Mouse (Mus musculus): ENCODE data around the gene Dner. TPM values are rescaled to one million over a fixed set of nuclear protein-coding genes. Genes with fewer than 3 reads are reported as not detected.

The Dner gene
- total and polyA plus RNA-seq, 3 experiments: 0.05 to 0.43 (median 0.23) TPM

GRCm38 (mm10) chr1:84362709-84363617, 333.1 kb downstream of the Dner start:
- DNase-seq: no peak
- WGBS: 70% methylated on average over 7 of the region's 7 CpGs
- Histone ChIP-seq H3K4me1 (ENCODE audit: control insufficient read depth, insufficient read depth, low read length) (peaks cover 7% of the 10 kb centered on the region), H3K79me2 (replicated peaks; ENCODE audit: control insufficient read depth, insufficient read depth, low read length) (no peaks in the 10 kb centered on the region), H3K4me3 (no peak overlapping the region), H3K36me3 (ENCODE audit: control insufficient read depth, insufficient read depth, low read length) (no peaks in the 10 kb centered on the region), H3K27me3 (ENCODE audit: control insufficient read depth, insufficient read depth, low read length) (no peaks in the 10 kb centered on the region), H3K9ac (ENCODE audit: low read depth, low read length) (no peak overlapping the region), H3K27ac (no peak overlapping the region; the same call in 1 of the 2 replicates)
- TF ChIP-seq EP300 (IDR thresholded peaks at IDR 0.05; ENCODE audit: insufficient read depth, low read depth, low read length) (no peak), CTCF (IDR thresholded peaks at IDR 0.05) (no peak), POLR2A (IDR thresholded peaks at IDR 0.05; ENCODE audit: insufficient read depth, low read depth, low read length) (no peak)
- intact Hi-C loops (cut with DNase I): no loop called here

GRCm38 (mm10) chr1:84362209-84362608, 333.8 kb downstream of the Dner start:
- Histone ChIP-seq H3K4me3 (no peak overlapping the region), H3K4me1 (ENCODE audit: control insufficient read depth, insufficient read depth, low read length) (peaks cover 7% of the 10 kb centered on the region), H3K27me3 (ENCODE audit: control insufficient read depth, insufficient read depth, low read length) (no peaks in the 10 kb centered on the region), H3K79me2 (replicated peaks; ENCODE audit: control insufficient read depth, insufficient read depth, low read length) (no peaks in the 10 kb centered on the region), H3K36me3 (ENCODE audit: control insufficient read depth, insufficient read depth, low read length) (no peaks in the 10 kb centered on the region), H3K27ac (no peak overlapping the region; the same call in 1 of the 2 replicates), H3K9ac (ENCODE audit: low read depth, low read length) (no peak overlapping the region)
- DNase-seq: no peak
- intact Hi-C loops (cut with DNase I): no loop called here
- TF ChIP-seq POLR2A (IDR thresholded peaks at IDR 0.05; ENCODE audit: insufficient read depth, low read depth, low read length) (no peak), CTCF (IDR thresholded peaks at IDR 0.05) (no peak), EP300 (IDR thresholded peaks at IDR 0.05; ENCODE audit: insufficient read depth, low read depth, low read length) (no peak)
- whole genome bisulfite sequencing: 70% methylated on average over 1 of the region's 1 CpGs

- WGBS: 79% methylated on average over 3 of the region's 3 CpGs
- no peak overlapping the region for H3K9ac ChIP-seq (ENCODE audit: low read depth, low read length)
- H3K4me1 ChIP-seq (ENCODE audit: control insufficient read depth, insufficient read depth, low read length): peaks cover 7% of the 10 kb centered on the region
- DNase-seq: no peak
- no peak overlapping the region for H3K4me3 ChIP-seq
- intact Hi-C loops (cut with DNase I): no loop called here
- H3K27me3 ChIP-seq (ENCODE audit: control insufficient read depth, insufficient read depth, low read length): no peaks in the 10 kb centered on the region
- H3K27ac ChIP-seq: no peak overlapping the region
- H3K79me2 ChIP-seq (replicated peaks; ENCODE audit: control insufficient read depth, insufficient read depth, low read length): no peaks in the 10 kb centered on the region
- H3K36me3 ChIP-seq (ENCODE audit: control insufficient read depth, insufficient read depth, low read length): no peaks in the 10 kb centered on the region
- no peak for TF ChIP-seq POLR2A (IDR thresholded peaks at IDR 0.05; ENCODE audit: insufficient read depth, low read depth, low read length)
- no peak for TF ChIP-seq EP300 (IDR thresholded peaks at IDR 0.05; ENCODE audit: insufficient read depth, low read depth, low read length)
- TF ChIP-seq CTCF (IDR thresholded peaks at IDR 0.05): no peak
Observed at GRCm38 (mm10) chr1:84361389-84361788, 334.6 kb downstream of the Dner start.

- TF ChIP-seq POLR2A (IDR thresholded peaks at IDR 0.05; ENCODE audit: insufficient read depth, low read depth, low read length) (no peak), CTCF (IDR thresholded peaks at IDR 0.05) (no peak), EP300 (IDR thresholded peaks at IDR 0.05; ENCODE audit: insufficient read depth, low read depth, low read length) (no peak)
- Histone ChIP-seq H3K9ac (ENCODE audit: low read depth, low read length) (no peak overlapping the region), H3K27ac (no peak overlapping the region), H3K36me3 (ENCODE audit: control insufficient read depth, insufficient read depth, low read length) (no peaks in the 10 kb centered on the region), H3K4me1 (ENCODE audit: control insufficient read depth, insufficient read depth, low read length) (peaks cover 6% of the 10 kb centered on the region), H3K27me3 (ENCODE audit: control insufficient read depth, insufficient read depth, low read length) (no peaks in the 10 kb centered on the region), H3K4me3 (no peak overlapping the region), H3K79me2 (replicated peaks; ENCODE audit: control insufficient read depth, insufficient read depth, low read length) (no peaks in the 10 kb centered on the region)
- intact Hi-C loops (cut with DNase I): no loop called here
- DNase-seq: peak; percentile 56 to 77
- 70% methylated on average over 6 of the region's 6 CpGs for WGBS
Observed at GRCm38 (mm10) chr1:84359611-84360500, 336.2 kb downstream of the Dner start.

- no peaks in the 10 kb centered on the region for H3K36me3 ChIP-seq (ENCODE audit: control insufficient read depth, insufficient read depth, low read length)
- H3K27me3 ChIP-seq (ENCODE audit: control insufficient read depth, insufficient read depth, low read length): no peaks in the 10 kb centered on the region
- H3K27ac ChIP-seq: no peak overlapping the region
- H3K4me1 ChIP-seq (ENCODE audit: control insufficient read depth, insufficient read depth, low read length): peaks cover 6% of the 10 kb centered on the region
- DNase-seq: no peak
- H3K79me2 ChIP-seq (replicated peaks; ENCODE audit: control insufficient read depth, insufficient read depth, low read length): no peaks in the 10 kb centered on the region
- TF ChIP-seq CTCF (IDR thresholded peaks at IDR 0.05) (no peak), POLR2A (IDR thresholded peaks at IDR 0.05; ENCODE audit: insufficient read depth, low read depth, low read length) (no peak), EP300 (IDR thresholded peaks at IDR 0.05; ENCODE audit: insufficient read depth, low read depth, low read length) (no peak)
- 81% methylated on average over 5 of the region's 5 CpGs for WGBS
- H3K4me3 ChIP-seq: no peak overlapping the region
- intact Hi-C loops (cut with DNase I): no loop called here
- no peak overlapping the region for H3K9ac ChIP-seq (ENCODE audit: low read depth, low read length)
Observed at GRCm38 (mm10) chr1:84357216-84357615, 338.8 kb downstream of the Dner start.
